Mouse (Mus musculus) small intestine, adult 2 months (tissue): ENCODE results near the gene App.

ENCODE experiments used
- CTCF ChIP-seq: fragments of 200-500 bp; IDR thresholded peaks from 2 replicates; pipeline ENCODE4 v1.5.1; 2012; ENCODE audit warnings: low read depth, mild to moderate bottlenecking, control low read depth, inconsistent platforms, low read length, moderate library complexity, mixed read lengths; ENCODE audit not compliant: insufficient replicate concordance, insufficient read length; ENCODE audit errors: extremely low read depth
- POLR2A ChIP-seq: fragments of 200-500 bp; IDR thresholded peaks from 2 replicates; pipeline ENCODE4 v1.6.1; 2012; ENCODE audit warnings: low read depth, mild to moderate bottlenecking, control low read depth, inconsistent platforms, low read length, moderate library complexity

DNA sequence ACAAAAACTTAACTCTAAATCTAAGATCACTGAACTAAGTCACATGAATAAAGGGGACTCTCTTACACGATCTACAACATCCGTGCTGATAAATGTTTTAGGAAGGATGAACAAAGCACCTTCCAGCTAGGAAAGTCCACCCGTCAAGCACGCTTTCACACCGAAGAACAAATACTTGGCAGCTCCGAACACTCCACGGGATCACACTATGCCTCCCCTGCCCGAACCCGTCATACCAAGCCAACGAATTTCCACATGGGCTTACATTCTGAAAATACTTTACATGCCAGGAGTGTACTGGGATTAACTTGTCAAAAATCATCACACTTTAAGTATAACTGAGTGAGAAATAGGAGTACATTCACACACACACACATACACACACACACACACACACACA lies 17.7 kb downstream of the App start:
- no peak for TF ChIP-seq CTCF
- TF ChIP-seq POLR2A: no peak
